Mouse (Mus musculus) T-cell, adult 2 months (primary cell): ENCODE measurements around the gene Olfr57.
"Not testable (repeated sequence)": the region's sequence is repeated elsewhere in the genome, so short reads cannot be mapped to it uniquely, and the experiment has no call there.

Experiments used
- DNase-seq: peaks from one replicate; pipeline ENCODE4 v3.0.0; 2022; ENCODE audit warnings: low spot score

The Olfr57 gene

GRCm38 (mm10) chr10:79028441-79028840, at the start of gene Olfr57:
Olfr57 (plus strand) TSS chr10:79028741.
- DNase-seq, result no peak

- no peak for DNase-seq
These were observed 47.8 kb upstream of the Olfr57 start, which contains the start of gene Olfr1352 for GRCm38 (mm10) chr10:78980750-78981149. Olfr1352 (plus strand) TSS chr10:78981050.

GRCm38 (mm10) chr10:79012172-79012571, 16.4 kb upstream of the Olfr57 start, which contains the start of gene Olfr1351:
Olfr1351 (plus strand) TSS chr10:79012472.
- DNase-seq, result no peak

GRCm38 (mm10) chr10:79042457-79042856, 13.9 kb downstream of the Olfr57 start:
- not testable (repeated sequence) for DNase-seq

GRCm38 (mm10) chr10:79057370-79057769, 28.8 kb downstream of the Olfr57 start:
- not testable (repeated sequence) for DNase-seq
